Mouse (Mus musculus) left cerebral cortex, adult 18-20 months (tissue): ENCODE measurements around the gene Cnp. TPM values are rescaled to one million over a fixed set of nuclear protein-coding genes. Genes with fewer than 3 reads are reported as not detected.
"Not testable (repeated sequence)": the region's sequence is repeated elsewhere in the genome, so short reads cannot be mapped to it uniquely, and the experiment has no call there.

Experiments
- DNase-seq, 2 experiments: peaks; one replicate each; pipeline ENCODE4 v3.0.0; 2021 to 2022; ENCODE audit warnings: low spot score in 2 of 2, mixed read lengths in 1 of 2
- total RNA-seq, 2 experiments: library from RNA; stranded (reverse); gene quantifications; 2 replicates each; pipeline ENCODE4 v1.2.3; 2021

Cnp gene
- total RNA-seq, 2 experiments from 2014 or later = 92.4 to 131 TPM

- DNase-seq = no peak
These were observed 8.1 kb downstream of the Cnp start for GRCm38 (mm10) chr11:100582836-100583235.

GRCm38 (mm10) chr11:100584561-100584961, 9.9 kb downstream of the Cnp start:
- no peak for DNase-seq

- DNase-seq = no peak
These were observed 10.4 kb downstream of the Cnp start for GRCm38 (mm10) chr11:100585148-100585547.

- DNase-seq = no peak
These were observed 13.8 kb downstream of the Cnp start for GRCm38 (mm10) chr11:100588462-100588861.

- no peak for DNase-seq
These were observed 17.8 kb downstream of the Cnp start for GRCm38 (mm10) chr11:100592346-100593046.

GRCm38 (mm10) chr11:100594608-100595007, 19.9 kb downstream of the Cnp start:
- DNase-seq = no peak

- no peak for DNase-seq
These were observed 20.8 kb downstream of the Cnp start for GRCm38 (mm10) chr11:100595533-100595932.

GRCm38 (mm10) chr11:100598074-100598473, 23.4 kb downstream of the Cnp start:
- DNase-seq = no peak

- DNase-seq = no peak
These were observed 26.7 kb downstream of the Cnp start for GRCm38 (mm10) chr11:100601372-100601771.

- no peak for DNase-seq
These were observed 28.5 kb downstream of the Cnp start for GRCm38 (mm10) chr11:100603155-100603554.

- DNase-seq = no peak
These were observed 29.1 kb downstream of the Cnp start for GRCm38 (mm10) chr11:100603813-100604212.

- DNase-seq = peak in 1 of 2 experiments; percentile 19
These were observed 29.8 kb downstream of the Cnp start for GRCm38 (mm10) chr11:100604321-100605005.

- no peak for DNase-seq
These were observed 30.7 kb downstream of the Cnp start for GRCm38 (mm10) chr11:100605451-100605850.

GRCm38 (mm10) chr11:100607121-100607520, 32.4 kb downstream of the Cnp start:
- no peak for DNase-seq

GRCm38 (mm10) chr11:100608796-100609195, 34.1 kb downstream of the Cnp start:
- no peak for DNase-seq

GRCm38 (mm10) chr11:100609355-100609996, 34.8 kb downstream of the Cnp start:
- no peak for DNase-seq

- DNase-seq = no peak
These were observed 35.4 kb downstream of the Cnp start for GRCm38 (mm10) chr11:100609997-100610680.

- DNase-seq = no peak
These were observed 36.9 kb downstream of the Cnp start for GRCm38 (mm10) chr11:100611627-100612026.

- DNase-seq = no peak
These were observed 38.5 kb downstream of the Cnp start for GRCm38 (mm10) chr11:100613241-100613640.

- DNase-seq = no peak
These were observed 41.6 kb downstream of the Cnp start for GRCm38 (mm10) chr11:100616332-100616731.

GRCm38 (mm10) chr11:100616836-100617235, 42.1 kb downstream of the Cnp start:
- not testable (repeated sequence) for DNase-seq

- no peak for DNase-seq
These were observed 42.8 kb downstream of the Cnp start for GRCm38 (mm10) chr11:100617480-100617879.
